Mouse (Mus musculus) central nervous system, embryonic 18 days (tissue): ENCODE measurements around the gene Zfp715. TPM values are rescaled to one million over a fixed set of nuclear protein-coding genes. Genes with fewer than 3 reads are reported as not detected.

Source experiments
- polyA plus RNA-seq: library from polyadenylated mRNA; depleted of rRNA; stranded (reverse); fragments of >200 nt; gene quantifications from 2 replicates; pipeline ENCODE4 v1.2.3, GENCODE M21; 2012; rRNA removed

The Zfp715 gene
- polyA plus RNA-seq, result 21.3 and 23.2 TPM in 2 replicates

GRCm38 (mm10) chr7:43313013-43313428, at the start of gene Zfp715:
TSS of gene Zfp715 (minus strand) at chr7:43313294.

GRCm38 (mm10) chr7:43351154-43351553, 38.1 kb upstream of the Zfp715 start, which contains the start of gene Siglecf:
TSS of gene Siglecf (plus strand) at chr7:43351341.

Other genes starting within 250 kb of the Zfp715 start
- not detected in 2 replicates for gene Zfp936, start 199.1 kb downstream of the Zfp715 start, polyA plus RNA-seq
- 0.08 and 0.11 TPM in 2 replicates for gene Siglecf, start 38.0 kb upstream of the Zfp715 start, polyA plus RNA-seq
- gene Siglecg, start 94.9 kb upstream of the Zfp715 start, polyA plus RNA-seq, result 0.03 and 0.21 TPM in 2 replicates
- not detected in 2 replicates for gene Lim2, start 114.4 kb upstream of the Zfp715 start, polyA plus RNA-seq
- 0.08 TPM in 1 of 2 replicates, not detected in the other for gene Nkg7, start 123.8 kb upstream of the Zfp715 start, polyA plus RNA-seq
- gene Cldnd2, start 127.5 kb upstream of the Zfp715 start, polyA plus RNA-seq, result not detected in 2 replicates
- gene Etfb, start 130.8 kb upstream of the Zfp715 start, polyA plus RNA-seq, result 67.2 and 78.6 TPM in 2 replicates
- gene Gm45233, start 130.8 kb upstream of the Zfp715 start, polyA plus RNA-seq, result 1.2 and 1.4 TPM in 2 replicates
- 7.7 and 9.7 TPM in 2 replicates for gene Vsig10l, start 149.9 kb upstream of the Zfp715 start, polyA plus RNA-seq
- 67.3 and 80.8 TPM in 2 replicates for gene Iglon5, start 176.8 kb upstream of the Zfp715 start, polyA plus RNA-seq
- gene 4931406B18Rik, start 192.6 kb upstream of the Zfp715 start, polyA plus RNA-seq, result not detected in 2 replicates
- gene Cd33, start 231.1 kb upstream of the Zfp715 start, polyA plus RNA-seq, result 0.93 and 1.6 TPM in 2 replicates
- 13.1 and 13.3 TPM in 2 replicates for gene Zfp658, start 249.0 kb upstream of the Zfp715 start, polyA plus RNA-seq